Mouse (Mus musculus): ENCODE data around the gene Ddn.
A peak's percentile ranks its signal among the peaks of the same experiment; 100 is the strongest.

Gene Ddn

DNA sequence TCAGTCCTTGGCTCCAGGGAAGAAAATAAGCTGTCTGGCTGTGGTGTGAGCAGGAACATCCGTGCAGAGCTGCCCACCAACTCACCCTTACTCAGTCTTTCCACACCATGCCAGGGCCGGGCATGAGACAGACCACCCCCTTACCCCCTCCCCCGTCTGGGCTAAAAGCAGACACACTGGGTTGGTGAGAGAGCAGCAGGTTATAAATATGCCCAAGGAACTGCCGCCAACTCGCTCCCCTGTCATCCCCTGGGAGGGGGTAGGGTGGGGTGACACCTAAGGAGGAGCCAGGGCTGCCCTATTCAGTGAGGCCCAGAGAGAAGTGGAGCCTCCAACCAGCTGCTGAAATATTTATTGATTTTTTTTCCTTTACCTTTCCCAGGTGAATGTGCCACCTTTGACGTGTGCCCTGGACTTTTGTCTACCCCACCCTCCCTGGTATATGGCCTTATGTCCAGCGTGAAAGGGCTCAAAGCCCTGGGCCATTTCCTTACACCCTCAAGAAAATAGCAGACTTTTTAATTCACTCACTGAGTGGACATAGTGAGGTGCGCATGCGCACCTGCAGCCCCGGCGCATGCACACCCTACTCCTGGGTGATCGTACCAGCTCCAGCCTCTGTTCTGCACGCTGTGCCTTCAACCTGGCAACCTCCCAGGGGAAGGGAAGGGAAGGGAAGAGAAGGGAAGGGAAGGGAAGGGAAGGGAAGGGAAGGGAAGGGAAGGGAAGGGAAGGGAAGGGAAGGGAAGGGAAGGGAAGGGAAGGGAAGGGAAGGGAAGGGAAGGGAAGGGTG, 12.3 kb downstream of the Ddn start:
- DNase-seq = no peak

DNA sequence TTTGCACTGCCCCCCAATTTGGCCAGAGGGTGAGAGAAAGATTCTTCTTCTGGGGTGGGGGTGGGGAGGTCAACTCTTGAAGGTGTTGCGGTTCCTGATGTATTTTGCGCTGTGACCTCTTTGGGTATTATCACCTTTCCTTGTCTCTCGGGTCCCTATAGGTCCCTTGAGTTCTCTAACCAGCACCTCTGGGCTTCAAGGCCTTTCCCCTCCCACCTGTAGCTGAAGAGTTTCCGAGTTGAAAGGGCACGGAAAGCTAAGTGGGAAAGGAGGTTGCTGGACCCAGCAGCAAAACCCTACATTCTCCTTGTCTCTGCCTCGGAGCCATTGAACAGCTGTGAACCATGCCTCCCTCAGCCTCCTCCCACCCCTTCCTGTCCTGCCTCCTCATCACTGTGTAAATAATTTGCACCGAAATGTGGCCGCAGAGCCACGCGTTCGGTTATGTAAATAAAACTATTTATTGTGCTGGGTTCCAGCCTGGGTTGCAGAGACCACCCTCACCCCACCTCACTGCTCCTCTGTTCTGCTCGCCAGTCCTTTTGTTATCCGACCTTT, 16.1 kb downstream of the Ddn start:
- DNase-seq = no peak

DNA sequence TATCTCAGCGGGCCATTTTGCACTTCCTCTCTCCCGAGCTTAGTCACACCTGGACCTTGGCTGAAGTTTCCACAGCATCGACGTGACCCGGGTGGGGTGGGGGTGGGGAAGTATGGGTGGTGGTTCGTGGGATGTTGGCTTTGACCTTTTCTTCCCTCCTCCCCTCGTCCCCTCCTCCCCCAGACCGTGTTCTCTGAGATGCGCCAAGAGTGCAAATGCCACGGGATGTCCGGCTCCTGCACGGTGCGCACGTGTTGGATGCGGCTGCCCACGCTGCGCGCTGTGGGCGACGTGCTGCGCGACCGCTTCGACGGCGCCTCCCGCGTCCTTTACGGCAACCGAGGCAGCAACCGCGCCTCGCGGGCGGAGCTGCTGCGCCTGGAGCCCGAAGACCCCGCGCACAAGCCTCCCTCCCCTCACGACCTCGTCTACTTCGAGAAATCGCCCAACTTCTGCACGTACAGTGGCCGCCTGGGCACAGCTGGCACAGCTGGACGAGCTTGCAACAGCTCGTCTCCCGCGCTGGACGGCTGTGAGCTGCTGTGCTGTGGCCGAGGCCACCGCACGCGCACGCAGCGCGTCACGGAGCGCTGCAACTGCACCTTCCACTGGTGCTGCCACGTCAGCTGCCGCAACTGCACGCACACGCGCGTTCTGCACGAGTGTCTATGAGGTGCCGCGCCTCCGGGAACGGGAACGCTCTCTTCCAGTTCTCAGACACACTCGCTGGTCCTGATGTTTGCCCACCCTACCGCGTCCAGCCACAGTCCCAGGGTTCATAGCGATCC, 16.9 kb downstream of the Ddn start:
- no peak for DNase-seq

DNA sequence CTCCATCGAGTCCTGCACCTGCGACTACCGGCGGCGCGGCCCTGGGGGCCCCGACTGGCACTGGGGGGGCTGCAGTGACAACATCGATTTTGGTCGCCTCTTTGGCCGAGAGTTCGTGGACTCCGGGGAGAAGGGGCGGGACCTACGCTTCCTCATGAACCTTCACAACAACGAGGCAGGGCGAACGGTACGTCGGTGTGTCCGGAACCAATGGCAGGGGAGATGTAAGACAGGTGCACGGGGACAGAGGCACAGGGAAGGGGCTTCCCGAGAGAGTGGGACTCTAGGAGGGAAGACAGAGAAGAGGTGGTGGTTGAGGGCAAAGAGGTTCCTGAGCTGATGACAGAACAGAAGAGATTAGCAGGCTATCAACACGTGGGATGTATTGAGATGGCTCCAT, 17.5 kb downstream of the Ddn start:
- DNase-seq = no peak

DNA sequence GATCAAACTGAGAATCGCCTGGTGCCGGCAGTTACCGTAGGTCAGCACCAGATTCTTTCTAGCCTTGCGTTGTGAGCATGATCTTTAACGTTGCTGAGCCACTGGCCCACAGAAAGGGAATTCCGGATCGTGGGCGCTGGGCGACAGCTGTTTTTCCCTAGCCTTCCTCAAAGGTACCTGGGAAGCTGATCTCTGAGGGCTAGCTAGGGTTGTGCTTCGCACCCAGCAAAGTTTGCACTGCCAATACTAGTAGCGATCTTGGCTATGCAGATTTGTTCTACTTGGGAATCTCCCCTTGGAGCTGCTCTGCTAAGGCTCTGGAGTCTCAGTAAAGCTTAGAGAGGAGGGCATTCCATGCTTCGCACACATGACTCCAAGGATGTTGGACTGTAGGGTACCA, 18.1 kb downstream of the Ddn start:
- DNase-seq = no peak

DNA sequence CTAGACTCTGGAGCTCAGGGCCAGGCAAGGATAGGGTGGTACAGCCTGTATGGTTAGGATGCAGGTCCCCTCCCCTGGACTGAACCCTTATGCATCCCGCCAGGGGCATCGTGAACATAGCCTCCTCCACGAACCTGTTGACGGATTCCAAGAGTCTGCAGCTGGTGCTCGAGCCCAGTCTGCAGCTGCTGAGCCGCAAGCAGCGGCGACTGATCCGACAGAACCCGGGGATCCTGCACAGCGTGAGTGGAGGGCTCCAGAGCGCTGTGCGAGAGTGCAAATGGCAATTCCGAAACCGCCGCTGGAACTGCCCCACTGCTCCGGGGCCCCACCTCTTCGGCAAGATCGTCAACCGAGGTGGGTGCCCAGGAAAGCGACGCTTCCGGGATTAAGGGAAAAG, 18.5 kb downstream of the Ddn start:
- no peak for DNase-seq

DNA sequence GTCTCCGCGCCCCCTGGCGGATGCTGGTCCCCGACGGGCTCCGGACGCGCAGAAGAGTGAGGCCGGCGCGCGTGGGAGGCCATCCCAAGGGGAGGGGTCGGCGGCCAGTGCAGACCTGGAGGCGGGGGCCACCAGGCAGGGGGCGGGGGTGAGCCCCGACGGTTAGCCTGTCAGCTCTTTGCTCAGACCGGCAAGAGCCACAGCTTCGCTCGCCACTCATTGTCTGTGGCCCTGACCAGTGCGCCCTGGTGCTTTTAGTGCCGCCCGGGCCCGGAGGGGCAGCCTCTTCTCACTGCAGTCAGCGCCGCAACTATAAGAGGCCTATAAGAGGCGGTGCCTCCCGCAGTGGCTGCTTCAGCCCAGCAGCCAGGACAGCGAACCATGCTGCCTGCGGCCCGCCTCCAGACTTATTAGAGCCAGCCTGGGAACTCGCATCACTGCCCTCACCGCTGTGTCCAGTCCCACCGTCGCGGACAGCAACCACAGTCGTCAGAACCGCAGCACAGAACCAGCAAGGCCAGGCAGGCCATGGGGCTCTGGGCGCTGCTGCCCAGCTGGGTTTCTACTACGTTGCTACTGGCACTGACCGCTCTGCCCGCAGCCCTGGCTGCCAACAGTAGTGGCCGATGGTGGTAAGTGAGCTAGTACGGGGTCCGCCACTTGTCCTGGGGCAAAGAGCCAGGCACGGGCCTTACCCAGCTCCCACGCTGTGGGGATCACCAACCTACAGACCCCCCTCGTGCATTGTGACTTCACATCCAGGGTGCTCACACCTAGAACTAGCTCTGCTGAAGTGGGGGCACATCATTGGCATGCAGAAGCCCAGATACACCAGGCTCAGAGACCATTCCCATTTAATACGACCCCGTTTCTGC, 19.4 kb downstream of the Ddn start, which contains the start of gene Wnt1:
Gene Wnt1 (plus strand): TSS at position 197 of the 875 bp plus-strand sequence.
- peak; percentile 64 for DNase-seq

DNA sequence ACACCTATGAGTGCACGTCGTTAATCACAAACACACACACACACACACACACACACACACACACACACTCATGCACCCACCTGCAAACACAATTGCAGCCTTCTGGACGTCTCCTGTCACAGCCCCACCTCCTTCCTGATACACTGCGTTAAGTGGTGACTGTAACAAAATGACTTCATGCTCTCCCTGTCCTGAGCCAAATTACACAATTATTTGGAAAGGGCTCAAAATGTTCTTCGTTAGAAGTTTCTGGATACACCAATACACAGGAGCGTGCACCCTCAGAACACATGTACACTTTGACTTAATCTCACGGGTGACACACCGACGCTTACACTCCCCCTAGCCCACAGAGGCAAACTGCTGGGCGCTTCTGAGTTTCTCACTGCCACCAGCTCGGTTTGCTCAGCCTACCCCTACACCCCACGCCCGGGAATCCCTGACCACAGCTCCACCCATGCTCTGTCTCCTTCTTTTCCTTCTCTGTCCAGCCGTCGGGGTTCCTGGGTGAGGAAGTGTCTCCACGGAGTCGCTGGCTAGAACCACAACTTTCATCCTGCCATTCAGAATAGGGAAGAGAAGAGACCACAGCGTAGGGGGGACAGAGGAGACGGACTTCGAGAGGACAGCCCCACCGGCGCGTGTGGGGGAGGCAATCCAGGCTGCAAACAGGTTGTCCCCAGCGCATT, 20.2 kb downstream of the Ddn start:
- no peak for DNase-seq

DNA sequence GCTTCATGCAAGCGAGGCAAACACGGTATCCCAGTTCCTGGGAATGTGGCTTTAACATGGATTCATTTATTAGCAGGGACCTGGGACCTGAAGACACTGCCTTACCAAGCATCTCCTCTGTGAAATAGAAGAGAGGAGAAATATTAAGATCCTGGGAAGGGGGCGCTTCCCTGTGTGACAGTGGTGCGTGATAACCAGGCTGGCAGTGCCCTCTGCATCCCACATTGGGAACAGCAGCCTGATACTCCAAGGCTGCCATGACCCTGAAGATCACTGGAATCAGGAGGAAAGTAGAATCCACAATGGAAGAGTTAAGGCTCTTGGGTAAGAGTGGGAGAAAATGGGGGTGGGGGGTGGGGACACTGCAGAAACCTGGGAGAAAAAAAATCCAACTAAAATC, 21.4 kb downstream of the Ddn start:
- no peak for DNase-seq

DNA sequence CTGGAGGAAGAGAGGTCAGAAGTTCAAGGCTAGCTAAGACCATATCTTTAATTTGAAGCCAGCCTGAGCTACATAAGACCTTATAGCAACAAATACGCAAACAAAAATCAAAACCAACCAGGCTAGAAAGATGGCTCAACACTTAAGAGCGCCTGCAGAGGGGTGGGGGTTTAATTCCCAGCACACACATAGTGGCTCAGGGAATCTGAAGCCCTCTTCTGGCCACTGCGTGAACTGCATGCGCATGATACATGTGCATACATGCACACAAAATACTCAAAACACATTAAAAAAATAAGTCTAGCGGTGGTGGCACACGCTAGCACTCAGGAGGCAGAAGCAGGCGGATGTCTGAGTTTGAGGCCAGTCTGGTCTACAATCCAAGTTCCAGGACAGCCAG, 23.5 kb downstream of the Ddn start:
- no peak for DNase-seq

DNA sequence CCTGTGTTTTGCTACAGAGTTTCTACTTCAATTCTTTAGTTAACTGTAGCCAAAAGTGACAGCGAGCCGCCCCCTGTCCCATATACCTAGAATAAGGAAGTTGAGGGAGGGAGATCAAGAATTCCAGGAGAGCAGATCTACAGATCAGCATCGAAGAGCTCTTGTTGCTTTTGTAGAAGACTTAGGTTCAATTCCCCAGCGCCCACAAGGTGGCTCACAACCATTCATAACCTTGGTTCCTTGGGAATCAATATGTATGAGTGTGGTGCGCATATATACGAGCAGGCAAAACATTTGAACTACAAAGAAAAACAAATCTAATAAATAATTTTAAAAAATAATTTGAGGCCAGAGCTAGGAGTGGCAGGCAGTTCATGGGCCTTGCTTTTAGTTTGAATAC, 28.1 kb downstream of the Ddn start:
- DNase-seq = no peak

DNA sequence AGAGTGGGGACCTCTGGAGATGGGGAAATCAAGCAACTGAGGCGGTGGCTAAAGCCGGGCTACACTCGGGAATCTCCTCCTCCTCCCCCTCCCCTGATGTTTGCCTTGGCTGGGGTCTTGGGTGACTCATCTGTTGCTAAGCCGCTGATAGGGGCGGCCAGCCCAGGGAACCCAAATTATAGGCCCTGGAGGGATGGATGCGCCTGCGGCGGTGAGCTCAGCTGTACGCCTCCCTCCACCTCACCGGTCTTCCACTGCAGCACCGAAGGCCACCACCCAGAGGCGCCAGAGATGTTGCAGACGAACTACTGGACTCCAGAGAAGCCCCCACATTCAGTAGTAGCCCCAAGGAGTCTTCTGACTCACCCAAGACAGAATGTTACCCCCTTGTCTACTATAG, 28.7 kb downstream of the Ddn start:
- DNase-seq = no peak

DNA sequence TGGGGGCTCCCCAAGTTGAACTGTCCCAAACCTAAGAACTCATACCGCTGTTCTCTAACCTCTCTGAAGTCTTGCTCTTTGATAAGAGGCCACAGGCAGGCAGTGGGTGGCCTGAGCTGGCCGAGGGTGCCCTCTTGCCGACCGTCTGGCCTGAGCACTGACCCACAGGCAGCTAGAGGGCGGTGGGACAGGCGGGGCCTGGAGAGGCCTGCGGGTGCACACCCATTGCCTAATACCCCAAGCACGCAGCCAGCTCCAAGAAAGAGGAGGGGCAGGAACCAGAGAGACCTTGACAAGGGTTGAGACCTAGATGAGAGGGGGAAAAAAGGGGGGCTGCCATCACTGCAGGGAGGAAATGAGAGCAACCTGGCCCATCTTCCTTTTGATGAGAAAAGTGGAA, 29.2 kb downstream of the Ddn start:
- no peak for DNase-seq

DNA sequence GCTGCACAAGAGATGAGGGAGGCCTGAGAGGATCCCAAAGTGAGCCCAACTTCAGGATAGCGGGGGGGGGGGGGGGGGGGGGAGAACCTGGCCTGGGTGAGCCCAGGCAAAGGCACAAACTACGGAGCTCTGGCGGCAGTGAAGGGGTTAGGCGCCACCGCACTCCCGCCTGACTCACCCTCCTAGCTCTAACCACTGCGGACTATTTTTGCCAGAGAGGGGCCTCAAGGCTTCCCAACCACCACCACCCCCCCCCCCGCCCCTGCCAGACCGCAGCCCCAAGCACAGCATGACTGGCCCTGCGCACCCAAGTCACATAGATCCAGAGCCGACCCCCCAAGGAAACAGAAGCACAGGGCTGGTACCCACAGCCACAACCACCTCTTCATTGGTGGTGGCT, 30.5 kb downstream of the Ddn start:
- DNase-seq = no peak

DNA sequence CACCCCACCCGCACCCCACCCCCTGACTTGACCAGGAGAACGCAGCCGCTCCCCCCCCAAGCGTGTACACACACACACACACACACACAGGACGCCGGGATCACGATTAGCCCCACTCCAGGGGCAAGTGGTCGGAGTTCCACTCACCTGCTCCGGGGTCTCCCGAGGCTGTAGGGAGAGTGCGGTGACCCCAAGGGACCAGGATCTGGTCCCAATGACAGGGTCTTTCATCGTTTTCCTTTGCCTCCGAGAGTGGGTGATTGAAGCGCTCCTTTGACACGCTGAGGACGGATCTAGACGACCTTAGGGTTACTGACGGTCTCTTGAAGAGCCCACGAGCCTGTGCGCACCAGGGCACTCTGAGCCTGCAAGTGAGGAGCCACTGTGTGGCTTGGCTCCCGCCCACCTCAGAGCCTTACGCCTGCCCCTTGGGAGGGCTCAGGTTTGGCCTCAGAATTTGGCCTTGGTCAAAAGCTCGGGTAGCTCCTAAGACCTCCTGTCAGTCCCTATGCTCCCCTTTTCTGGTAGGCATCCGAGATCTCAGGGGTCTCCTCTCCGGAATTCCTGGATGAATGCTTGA, 31.0 kb downstream of the Ddn start:
- DNase-seq = no peak

DNA sequence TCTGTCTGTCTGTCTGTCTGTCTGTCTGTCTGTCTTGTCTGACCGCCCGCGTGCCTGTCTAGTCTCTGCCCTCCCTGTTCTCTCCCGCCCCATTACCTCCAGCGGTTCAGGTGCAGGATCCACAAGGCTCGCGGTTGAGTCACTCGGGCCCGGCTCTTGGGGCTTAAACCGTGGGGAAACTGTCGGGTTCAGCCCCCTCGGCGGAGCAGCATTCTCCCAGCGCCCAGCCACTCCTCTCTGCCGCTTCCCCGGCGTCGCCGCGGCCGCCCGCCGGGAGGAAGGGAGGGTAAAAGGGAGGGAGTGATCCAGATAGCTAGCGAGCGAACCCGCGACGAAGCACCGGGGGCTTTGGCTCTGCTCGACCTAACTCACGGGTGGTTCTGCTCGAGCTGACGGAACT, 31.5 kb downstream of the Ddn start, which contains the start of gene Wnt10b:
Gene Wnt10b (minus strand): TSS at position 389 of the 400 bp plus-strand sequence.
- no peak for DNase-seq

DNA sequence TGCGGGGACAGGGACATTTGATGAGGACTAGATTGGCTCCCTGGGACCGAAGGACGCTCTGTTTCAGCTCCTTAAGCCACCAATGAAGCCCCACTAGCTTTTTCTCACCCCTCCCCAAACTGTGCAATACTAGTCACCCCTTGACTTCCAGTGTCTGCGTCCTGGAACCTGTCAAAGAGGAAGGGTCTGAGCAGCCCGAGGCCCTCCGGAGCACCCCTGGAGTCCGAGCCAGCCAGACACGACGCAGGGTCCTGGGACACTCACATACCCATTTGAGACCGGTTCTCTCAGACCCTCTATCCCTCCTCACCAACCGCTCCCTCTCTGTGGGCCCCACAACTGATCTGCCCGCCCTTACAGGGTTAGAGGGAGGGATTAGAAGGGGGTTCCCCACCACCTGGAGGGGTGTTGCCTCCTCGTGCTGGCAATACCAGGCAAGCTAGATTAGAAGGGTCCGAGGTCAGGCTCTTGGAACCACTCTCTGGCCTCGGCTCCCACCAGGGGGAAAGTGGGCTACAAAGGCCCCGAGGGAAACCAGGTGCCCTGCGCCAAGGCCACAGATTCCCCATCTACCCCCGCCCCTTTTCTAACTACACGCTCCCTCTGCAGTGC, 32.2 kb downstream of the Ddn start:
- DNase-seq = no peak

DNA sequence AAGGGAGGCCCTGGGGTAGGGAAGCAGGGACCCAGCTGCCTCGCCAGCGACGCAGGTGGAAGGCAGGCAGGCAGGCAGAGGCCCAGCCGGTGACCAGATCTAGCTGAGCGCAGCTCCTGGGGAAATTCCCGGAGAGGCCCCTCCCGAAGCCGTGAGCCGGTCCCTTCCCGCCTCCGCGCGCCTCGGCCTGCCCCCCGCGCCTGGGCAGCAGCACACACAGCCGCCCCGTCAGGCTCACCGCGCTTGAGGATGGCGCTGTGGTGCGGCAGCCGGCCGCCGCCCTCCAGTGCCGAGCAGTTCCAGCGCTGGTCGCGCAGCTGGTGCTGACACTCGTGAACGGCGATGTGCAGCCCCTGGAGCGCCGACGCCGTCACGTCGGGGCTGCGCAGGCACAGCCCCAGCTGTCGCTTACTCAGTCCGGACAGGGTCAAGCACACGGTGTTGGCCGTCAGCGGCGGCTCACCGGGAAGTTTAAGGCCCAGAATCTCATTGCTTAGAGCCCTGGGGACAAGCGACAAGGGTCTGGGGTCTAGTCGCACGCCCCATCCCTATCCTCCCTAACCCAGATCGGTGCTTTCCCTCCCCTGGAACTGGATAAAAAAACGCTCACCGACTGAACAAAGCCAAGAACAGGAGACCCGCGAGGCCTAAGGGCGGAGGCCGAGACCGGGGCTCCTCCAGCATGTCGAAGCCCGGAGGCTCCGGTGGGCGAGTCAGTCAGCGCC, 32.8 kb downstream of the Ddn start:
- DNase-seq = peak; percentile 27

DNA sequence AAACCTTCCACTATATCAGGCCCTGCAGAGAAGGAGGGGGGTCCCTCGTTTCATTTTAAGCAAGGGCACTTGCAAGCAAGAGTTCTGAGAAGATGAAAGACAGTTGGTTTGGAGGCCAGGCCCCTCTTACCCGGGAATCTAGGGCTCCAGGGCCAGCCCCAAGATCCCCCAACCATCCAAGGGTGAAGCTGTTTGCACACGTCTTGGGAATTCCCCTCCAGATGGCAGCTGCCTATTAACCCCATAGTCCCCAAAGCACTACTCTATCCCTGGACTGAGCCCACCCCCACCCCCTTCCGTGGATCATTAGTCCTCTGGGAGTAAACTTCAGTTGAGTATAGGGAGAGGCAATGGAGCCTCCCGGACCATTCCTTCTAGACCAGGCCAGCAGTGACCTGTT, 33.8 kb downstream of the Ddn start:
- no peak for DNase-seq

DNA sequence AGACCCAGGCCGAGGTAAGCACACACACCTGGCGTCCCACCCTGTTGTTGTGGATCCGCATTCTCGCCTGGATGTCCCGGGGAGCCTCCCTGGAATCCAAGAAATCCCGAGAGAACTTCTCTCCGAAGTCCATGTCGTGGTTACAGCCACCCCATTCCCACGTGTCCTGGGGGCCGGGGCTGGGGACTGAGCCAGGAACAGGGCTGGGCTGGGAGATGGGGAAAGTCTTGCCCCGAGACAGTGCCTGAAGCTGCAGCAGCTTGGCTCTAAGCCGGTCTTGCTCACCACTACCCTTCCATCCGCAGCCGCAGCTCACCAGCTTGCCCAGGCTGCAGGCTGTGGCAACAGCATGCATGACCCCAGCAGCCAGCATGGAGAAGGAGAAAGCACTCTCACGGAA, 35.2 kb downstream of the Ddn start:
- DNase-seq = no peak

Measured in kidney, adult 18-20 months (tissue).